Mouse (Mus musculus) ovary, adult 18-20 months (tissue): Measurements from ENCODE around the gene Dnajb8.

ENCODE experiments used
- DNase-seq: peaks from one replicate; pipeline ENCODE4 v3.0.0; 2022; ENCODE audit warnings: low spot score, mixed read lengths

Dnajb8 gene

GRCm38 (mm10) chr6:88229221-88229620, 7.2 kb downstream of the Dnajb8 start:
- no peak for DNase-seq

GRCm38 (mm10) chr6:88231821-88232220, 9.8 kb downstream of the Dnajb8 start:
- DNase-seq, result no peak

GRCm38 (mm10) chr6:88232221-88232620, 10.2 kb downstream of the Dnajb8 start:
- no peak for DNase-seq

GRCm38 (mm10) chr6:88233996-88234395, 11.9 kb downstream of the Dnajb8 start:
- no peak for DNase-seq

- no peak for DNase-seq
These were observed 13.4 kb downstream of the Dnajb8 start for GRCm38 (mm10) chr6:88235461-88235860.

GRCm38 (mm10) chr6:88235983-88236382, 13.9 kb downstream of the Dnajb8 start:
- DNase-seq, result no peak

GRCm38 (mm10) chr6:88236513-88236912, 14.4 kb downstream of the Dnajb8 start:
- no peak for DNase-seq

- peak; percentile 31 for DNase-seq
These were observed 20.5 kb downstream of the Dnajb8 start for GRCm38 (mm10) chr6:88242604-88243003.

GRCm38 (mm10) chr6:88249231-88249630, 27.2 kb downstream of the Dnajb8 start:
- DNase-seq, result no peak

- DNase-seq, result no peak
These were observed 29.3 kb downstream of the Dnajb8 start for GRCm38 (mm10) chr6:88251396-88251795.

GRCm38 (mm10) chr6:88251798-88252478, 29.9 kb downstream of the Dnajb8 start:
- no peak for DNase-seq

- no peak for DNase-seq
These were observed 32.0 kb downstream of the Dnajb8 start for GRCm38 (mm10) chr6:88254082-88254481.

- DNase-seq, result no peak
These were observed 33.4 kb downstream of the Dnajb8 start for GRCm38 (mm10) chr6:88255435-88255834.

- no peak for DNase-seq
These were observed 37.6 kb downstream of the Dnajb8 start for GRCm38 (mm10) chr6:88259621-88260020.

- no peak for DNase-seq
These were observed 38.6 kb downstream of the Dnajb8 start for GRCm38 (mm10) chr6:88260645-88261044.

GRCm38 (mm10) chr6:88262160-88262559, 40.1 kb downstream of the Dnajb8 start:
- DNase-seq, result no peak

- DNase-seq, result no peak
These were observed 43.3 kb downstream of the Dnajb8 start for GRCm38 (mm10) chr6:88265355-88265754.

GRCm38 (mm10) chr6:88266055-88266454, 44.0 kb downstream of the Dnajb8 start:
- no peak for DNase-seq

GRCm38 (mm10) chr6:88267068-88267467, 45.0 kb downstream of the Dnajb8 start:
- no peak for DNase-seq

- no peak for DNase-seq
These were observed 45.9 kb downstream of the Dnajb8 start for GRCm38 (mm10) chr6:88267970-88268369.

- DNase-seq, result no peak
These were observed 52.6 kb downstream of the Dnajb8 start for GRCm38 (mm10) chr6:88274623-88275022.

- no peak for DNase-seq
These were observed 54.2 kb downstream of the Dnajb8 start for GRCm38 (mm10) chr6:88276221-88276620.

GRCm38 (mm10) chr6:88277242-88277641, 55.2 kb downstream of the Dnajb8 start:
- DNase-seq, result no peak

GRCm38 (mm10) chr6:88278141-88278540, 56.1 kb downstream of the Dnajb8 start:
- no peak for DNase-seq
